Mouse (Mus musculus) monocyte, adult 5-6 weeks (primary cell): ENCODE results near the gene Zfp697. TPM values are rescaled to one million over a fixed set of nuclear protein-coding genes. Genes with fewer than 3 reads are reported as not detected.

Experiments
- ATAC-seq: fragments of 153-309, 156-312 bp; replicated peaks from 2 replicates; pipeline ENCODE4 v1.8.0; 2017; ENCODE audit warnings: mild to moderate bottlenecking; ENCODE audit not compliant: low TSS enrichment, insufficient number of reproducible peaks, severe bottlenecking, poor library complexity, low FRiP score
- total RNA-seq: library from RNA; stranded (forward); fragments of 200-1000, 200-491, 200-594 nt; gene quantifications from 3 replicates; pipeline ENCODE4 v1.2.3, GENCODE M21; 2017

Gene Zfp697
- total RNA-seq, 1 experiment from 2014 or later: not detected

- no peak for ATAC-seq
Measured at GRCm38 (mm10) chr3:98752171-98752570, 369.9 kb downstream of the Zfp697 start.

- no peak for ATAC-seq
Measured at GRCm38 (mm10) chr3:98756836-98757235, 374.6 kb downstream of the Zfp697 start.

DNA sequence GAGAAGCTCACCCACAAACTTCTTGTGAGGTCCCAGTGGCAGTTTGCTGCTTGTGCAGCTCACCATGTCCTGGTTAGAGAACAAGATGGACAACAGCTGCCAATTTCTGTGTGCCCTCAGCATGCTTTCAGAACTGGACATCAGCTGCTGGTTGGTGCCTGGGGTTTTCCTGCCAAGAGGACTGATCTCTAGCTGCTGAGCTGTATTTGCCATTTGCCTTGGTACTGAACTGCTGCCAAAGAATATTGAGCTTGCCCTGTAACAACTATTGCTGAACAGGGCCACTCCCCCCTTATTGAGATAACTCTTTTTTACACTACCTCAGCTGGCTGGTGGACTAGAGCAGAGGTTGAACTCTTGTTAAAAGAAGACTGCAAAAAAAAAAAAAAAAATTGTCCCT is 381.9 kb downstream of the Zfp697 start:
- no peak for ATAC-seq

DNA sequence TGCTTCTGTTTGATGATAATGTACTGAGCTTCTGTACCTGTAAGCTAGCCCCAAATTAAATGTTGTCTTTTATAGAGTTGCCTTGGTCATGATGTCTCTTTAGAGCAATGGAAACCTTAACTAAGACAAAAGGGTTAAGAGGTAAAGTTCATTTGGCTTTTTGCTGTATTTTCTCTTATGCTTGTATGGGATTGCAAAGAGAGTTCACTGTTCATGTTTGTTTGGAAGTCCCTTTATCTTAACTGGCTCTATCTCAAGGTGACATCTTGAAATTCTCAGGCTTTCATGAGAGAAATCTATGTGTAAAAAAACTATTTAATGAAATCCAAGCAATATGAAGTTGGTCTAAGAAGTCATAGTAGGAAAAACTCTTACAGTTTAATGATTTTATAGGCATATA is 398.7 kb downstream of the Zfp697 start:
- no peak for ATAC-seq

DNA sequence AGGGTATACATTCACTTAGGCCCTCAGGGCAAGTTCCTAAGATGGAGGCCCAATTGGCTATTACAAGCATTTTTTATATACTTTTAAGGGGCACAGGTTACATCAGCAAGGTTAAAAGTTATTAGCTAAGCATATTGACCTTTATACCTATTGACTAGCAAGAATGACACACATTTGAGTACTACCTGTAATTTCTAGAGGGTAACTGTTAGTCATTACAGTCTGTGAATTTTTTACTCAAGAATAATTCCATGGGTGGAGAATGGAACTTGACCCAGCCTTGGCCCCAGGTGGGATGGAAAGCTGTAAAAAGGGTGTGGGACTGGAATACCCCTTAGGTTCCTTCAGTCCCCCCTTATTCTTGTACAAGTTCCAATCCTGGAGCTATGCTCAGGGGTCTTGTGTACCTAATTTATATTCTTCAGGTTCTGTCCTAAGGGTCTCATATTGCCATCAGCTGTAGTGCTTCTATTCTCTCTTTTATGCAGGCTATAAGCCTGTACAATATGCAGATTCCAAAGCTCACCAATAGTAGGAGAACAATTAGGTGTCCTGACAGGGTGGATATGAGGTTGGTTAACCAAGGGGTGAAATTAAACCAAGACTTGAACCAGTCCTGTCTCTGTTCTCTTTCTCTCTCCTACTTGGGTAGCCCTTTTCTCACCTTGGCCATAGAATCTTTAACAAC is 400.1 kb downstream of the Zfp697 start:
- no peak for ATAC-seq

GRCm38 (mm10) chr3:98786551-98786950 is 404.3 kb downstream of the Zfp697 start:
- ATAC-seq: no peak

Other genes starting within 250 kb of the Zfp697 start
- gene Adam30, start 221.8 kb upstream of the Zfp697 start, total RNA-seq: 0.78 to 2.1 TPM (median 1.5 TPM) in 3 replicates
- not detected in 3 replicates for gene Reg4, start 160.3 kb upstream of the Zfp697 start, total RNA-seq
- gene Hmgcs2, start 102.0 kb upstream of the Zfp697 start, total RNA-seq: not detected in 3 replicates
- 9.0 to 54.0 TPM (median 33.0 TPM) in 3 replicates for gene Phgdh, start 42.5 kb upstream of the Zfp697 start, total RNA-seq
- gene Gm4450, start 74.7 kb downstream of the Zfp697 start, total RNA-seq: not detected in 3 replicates
- not detected in 3 replicates for gene Hsd3b4, start 128.1 kb downstream of the Zfp697 start, total RNA-seq
- gene Gm10681, start 206.3 kb downstream of the Zfp697 start, total RNA-seq: not detected in 3 replicates
- gene Hsd3b5, start 247.8 kb downstream of the Zfp697 start, total RNA-seq: not detected in 3 replicates